Mouse (Mus musculus) 416B (cell line): ENCODE results near the gene Panx2.

Experiments
- DNase-seq: peaks from one replicate; pipeline ENCODE4 v3.0.0; 2011; ENCODE audit warnings: low read depth

Gene Panx2

GRCm38 (mm10) chr15:89075478-89076147 lies 16.1 kb downstream of the Panx2 start:
- peak; percentile 86 for DNase-seq

GRCm38 (mm10) chr15:89076156-89076731 lies 16.7 kb downstream of the Panx2 start:
- peak; percentile 53 for DNase-seq

DNA sequence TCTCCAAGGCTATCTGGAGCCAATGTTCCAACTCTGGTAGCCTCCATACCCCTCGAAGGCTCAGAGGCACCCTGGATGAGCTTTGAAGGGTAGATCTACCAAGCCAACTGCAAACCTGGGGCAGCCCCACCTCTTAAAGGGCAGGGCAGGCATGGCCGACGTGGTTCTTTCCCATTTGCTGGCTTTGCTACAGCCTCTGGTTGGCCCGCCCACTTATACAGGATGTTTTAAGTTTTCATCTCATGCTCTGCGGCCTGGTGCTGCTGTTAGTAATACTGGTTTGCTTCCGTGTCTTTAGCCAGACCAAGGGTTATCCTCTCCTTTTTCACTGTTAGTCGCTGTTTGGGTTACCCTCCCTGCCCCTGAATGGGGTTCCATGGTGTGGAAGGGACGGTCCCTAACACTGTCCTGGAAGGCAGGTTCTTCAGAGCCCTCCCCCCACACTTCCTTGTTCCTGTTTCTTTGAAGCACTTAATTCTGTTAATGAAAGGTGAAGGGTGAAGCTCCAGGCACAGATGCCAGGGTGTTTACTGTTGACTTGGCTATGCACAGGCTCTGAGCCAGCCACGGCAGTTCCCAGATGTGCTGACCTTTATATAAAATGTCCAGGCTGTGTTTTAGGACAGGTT lies 18.8 kb downstream of the Panx2 start:
- DNase-seq: peak; percentile 91

- no peak for DNase-seq
These were observed 24.4 kb downstream of the Panx2 start for GRCm38 (mm10) chr15:89083906-89084305.

DNA sequence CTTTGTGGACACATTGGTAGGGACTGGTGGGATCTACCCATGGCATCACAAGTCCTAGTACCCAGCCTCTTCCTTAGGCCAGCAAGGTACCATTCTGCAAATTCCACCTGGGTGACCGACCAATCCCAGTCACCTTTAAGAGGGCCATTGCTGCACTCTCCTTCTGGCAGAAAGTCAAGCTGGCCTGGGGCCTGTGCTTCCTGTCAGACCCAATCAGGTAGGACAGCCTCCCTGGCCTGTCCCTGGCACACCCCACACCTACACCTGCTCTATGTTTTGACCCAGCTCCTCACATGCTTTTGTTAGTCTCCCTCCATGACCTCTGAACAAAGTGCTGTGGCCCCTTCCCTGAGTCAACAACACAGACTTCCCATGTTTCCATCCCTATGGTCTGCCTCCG lies 25.3 kb downstream of the Panx2 start:
- no peak for DNase-seq

DNA sequence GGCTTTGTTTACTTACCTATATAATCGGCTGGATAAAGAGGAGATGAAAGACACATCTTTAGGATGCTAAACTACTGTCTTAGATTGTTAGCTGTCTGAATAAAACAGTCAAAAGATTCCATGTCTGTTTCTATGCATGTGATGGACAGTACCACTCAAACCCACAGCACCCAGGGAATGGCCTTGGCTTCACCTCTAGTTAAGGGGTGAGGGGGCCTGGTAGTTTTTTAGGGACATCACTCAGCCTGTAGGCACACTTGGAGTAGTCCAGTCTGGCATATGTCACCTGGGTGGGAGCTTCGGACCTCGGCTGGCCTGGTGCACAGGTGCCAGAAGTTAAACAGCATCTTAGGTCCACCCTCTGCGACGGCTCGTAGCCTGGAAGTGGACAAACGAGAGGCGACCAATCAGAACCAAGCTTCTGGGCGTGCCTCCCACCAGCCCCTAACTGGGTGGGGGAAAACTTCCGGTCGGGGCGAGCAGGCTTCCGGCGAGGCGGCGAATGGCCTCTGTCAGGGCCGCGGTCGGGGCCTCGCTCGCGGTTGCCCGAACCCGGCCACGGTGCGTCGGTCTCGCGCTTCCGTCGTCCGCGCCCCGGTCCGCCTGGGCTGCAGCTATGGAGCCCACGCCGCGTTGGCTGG lies 29.2 kb downstream of the Panx2 start, which contains the start of gene Selenoo:
Selenoo (plus strand) TSS at position 478 of the 641 bp plus-strand sequence.
- peak; percentile 91 for DNase-seq

- DNase-seq: peak; percentile 16
These were observed 29.9 kb downstream of the Panx2 start for GRCm38 (mm10) chr15:89089248-89090051.

DNA sequence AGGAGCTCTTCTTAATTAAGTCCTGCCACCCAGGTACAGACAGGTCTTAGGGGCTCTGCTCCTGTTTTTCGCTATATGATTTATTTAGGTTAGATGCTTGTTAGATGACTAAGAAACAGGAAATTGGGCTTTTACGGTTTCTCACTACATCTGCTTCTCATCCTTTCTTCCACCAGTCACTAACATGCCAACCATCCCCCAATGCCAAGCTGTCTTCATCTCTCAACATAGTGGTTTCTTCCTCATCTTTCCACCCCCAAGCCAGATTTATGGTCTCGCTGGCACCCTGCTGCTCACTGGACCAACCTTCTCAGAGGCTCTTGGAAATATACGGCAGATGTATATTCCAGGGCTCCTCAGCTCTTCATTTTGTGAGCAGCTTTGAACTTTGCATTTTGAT lies 31.1 kb downstream of the Panx2 start:
- peak; percentile 9 for DNase-seq

GRCm38 (mm10) chr15:89092181-89092580 lies 32.6 kb downstream of the Panx2 start:
- DNase-seq: no peak

GRCm38 (mm10) chr15:89097450-89097849 lies 37.9 kb downstream of the Panx2 start:
- DNase-seq: no peak

DNA sequence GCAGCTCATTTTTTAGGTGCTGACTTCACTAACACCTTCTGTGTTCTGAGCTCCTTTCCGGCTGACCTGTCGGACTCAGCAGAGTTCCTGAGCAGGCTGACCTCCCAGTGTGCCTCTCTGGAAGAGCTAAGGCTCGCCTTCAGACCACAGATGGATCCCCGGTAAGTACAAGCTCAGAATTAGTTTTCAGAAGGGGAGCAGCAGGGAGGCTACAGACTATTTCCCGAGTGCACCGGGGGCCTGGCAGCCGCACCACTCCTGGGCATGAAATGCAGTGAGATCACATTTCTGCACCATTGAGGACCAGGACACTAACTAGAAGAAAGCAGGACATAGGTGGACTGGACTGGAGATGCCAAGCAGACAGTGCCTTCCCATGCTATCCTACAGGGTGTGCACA lies 39.1 kb downstream of the Panx2 start:
- no peak for DNase-seq

DNA sequence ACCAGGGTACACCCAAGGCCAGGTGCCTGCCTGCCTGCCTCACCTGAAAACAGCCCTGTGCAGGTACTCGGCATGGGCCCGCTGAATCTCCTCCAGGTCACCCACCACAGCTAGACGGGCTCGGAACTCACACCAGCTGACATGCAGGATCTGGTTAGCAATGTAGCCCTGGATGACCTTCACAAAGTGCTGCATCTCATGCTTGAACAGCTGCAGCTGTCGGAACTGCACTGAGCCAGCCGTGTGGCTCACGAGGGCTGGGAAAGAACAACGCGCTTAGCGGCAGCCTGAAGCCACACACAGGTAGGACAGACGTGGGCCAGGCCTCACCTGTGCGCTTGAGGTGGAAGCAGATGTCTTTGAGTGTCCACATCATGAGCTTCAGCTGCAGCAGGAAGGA lies 41.3 kb downstream of the Panx2 start:
- no peak for DNase-seq

DNA sequence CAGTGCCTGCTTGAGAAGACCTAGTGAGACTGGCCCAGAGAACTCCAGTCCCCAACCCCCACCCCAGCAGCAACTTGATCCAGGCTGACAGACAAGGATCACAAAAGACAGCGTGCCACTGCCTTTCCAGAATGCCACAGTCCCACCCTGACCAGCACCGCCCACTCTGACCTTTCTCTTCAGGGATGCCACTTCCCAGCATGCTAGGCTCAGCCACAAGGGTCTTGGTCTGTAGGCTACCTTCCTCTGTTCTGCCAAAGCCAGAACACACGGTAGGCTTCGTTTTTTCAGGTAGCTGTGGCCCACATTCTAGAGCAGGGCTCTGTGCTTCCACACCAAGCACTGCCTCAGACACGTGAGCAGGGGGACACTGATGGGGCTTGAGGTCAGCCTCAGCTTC lies 43.1 kb downstream of the Panx2 start:
- no peak for DNase-seq

DNA sequence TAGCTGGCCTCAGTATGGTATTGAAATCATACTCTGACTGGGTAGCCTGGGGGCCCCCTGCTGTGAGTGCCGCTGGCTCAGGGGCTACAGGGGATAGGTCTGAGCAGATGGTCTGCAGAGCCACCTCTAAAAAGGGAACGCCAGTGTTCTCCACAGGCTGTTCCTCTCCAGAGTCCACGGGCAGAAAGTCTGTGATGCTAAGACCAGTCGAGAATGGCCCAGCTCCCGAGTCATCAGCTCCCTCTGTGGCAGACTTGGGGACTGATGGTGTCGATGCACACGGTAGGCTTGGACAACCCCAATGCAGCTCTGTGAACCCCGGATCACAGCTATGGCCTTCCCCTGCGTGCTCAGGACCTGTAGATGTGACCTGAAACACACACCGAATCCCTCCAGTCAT lies 44.4 kb downstream of the Panx2 start:
- DNase-seq: no peak

- DNase-seq: no peak
These were observed 44.9 kb downstream of the Panx2 start for GRCm38 (mm10) chr15:89104425-89104824.

- no peak for DNase-seq
These were observed 46.5 kb downstream of the Panx2 start for GRCm38 (mm10) chr15:89106073-89106472.

DNA sequence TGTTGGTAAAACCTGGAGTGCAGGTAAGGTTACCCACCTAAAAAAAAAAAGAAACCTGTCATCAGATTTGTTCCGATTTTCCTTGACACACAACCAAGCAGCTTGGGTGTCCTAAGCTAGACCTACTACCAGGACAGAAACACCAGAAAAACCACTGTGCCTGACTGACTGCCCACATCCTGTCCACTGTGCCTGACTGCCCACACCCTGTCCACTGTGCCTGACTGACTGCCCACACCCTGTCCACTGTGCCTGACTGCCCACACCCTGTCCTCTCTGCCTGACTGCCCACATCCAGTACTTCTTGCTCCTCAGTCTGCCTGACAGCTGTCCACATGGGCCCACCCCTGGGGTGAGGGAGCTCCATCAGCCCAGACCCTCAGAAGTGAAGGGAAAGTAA lies 47.4 kb downstream of the Panx2 start:
- no peak for DNase-seq

- no peak for DNase-seq
These were observed 50.6 kb downstream of the Panx2 start for GRCm38 (mm10) chr15:89110147-89110546.

GRCm38 (mm10) chr15:89118007-89118406 lies 58.5 kb downstream of the Panx2 start:
- DNase-seq: peak; percentile 59

GRCm38 (mm10) chr15:89122649-89123366 lies 63.3 kb downstream of the Panx2 start, which contains the start of gene Tubgcp6:
Tubgcp6 (minus strand) TSS chr15:89123112.
- DNase-seq: peak; percentile 91
